Mouse (Mus musculus) G1E (cell line): ENCODE measurements around the gene Ubtf. TPM values are rescaled to one million over a fixed set of nuclear protein-coding genes. Genes with fewer than 3 reads are reported as not detected.

Experiments
- ATAC-seq: 2 replicates; pipeline ENCODE4 v1.8.0; 2016; ENCODE audit warnings: mild to moderate bottlenecking; ENCODE audit not compliant: insufficient number of reproducible peaks, poor library complexity, low FRiP score, severe bottlenecking; ENCODE audit errors: extremely low read depth
- DNase-seq: peaks from one replicate; pipeline ENCODE4 v3.0.0; 2012; ENCODE audit warnings: low spot score
- H3K27me3 ChIP-seq: 2 replicates; pipeline ENCODE4 v1.6.1; 2012; ENCODE audit warnings: mild to moderate bottlenecking, low read length, inconsistent platforms; ENCODE audit not compliant: insufficient read depth
- H3K36me3 ChIP-seq: replicated peaks from 2 replicates; pipeline ENCODE3; 2012; ENCODE audit warnings: mild to moderate bottlenecking, inconsistent platforms
- H3K4me1 ChIP-seq: 2 replicates; pipeline ENCODE4 v1.6.1; 2012; ENCODE audit warnings: low read depth, low read length, inconsistent platforms, mixed read lengths; ENCODE audit not compliant: insufficient read depth
- H3K4me3 ChIP-seq: 2 replicates; pipeline ENCODE4 v1.5.1; 2012; ENCODE audit warnings: low read depth, mild to moderate bottlenecking, inconsistent platforms, low read length, moderate library complexity, mixed read lengths
- H3K9me3 ChIP-seq: replicated peaks from 2 replicates; pipeline ENCODE4 v1.6.1; 2012; ENCODE audit warnings: inconsistent platforms
- CTCF ChIP-seq: IDR thresholded peaks from 2 replicates; pipeline ENCODE4 v1.5.1; 2012; ENCODE audit warnings: low read depth, low read length, inconsistent platforms, mixed read lengths
- GATA1 ChIP-seq: IDR thresholded peaks from 2 replicates; pipeline ENCODE4 v1.6.1; 2012; ENCODE audit warnings: borderline replicate concordance, low read length, inconsistent platforms, mixed read lengths
- GATA2 ChIP-seq: IDR thresholded peaks from 2 replicates; pipeline ENCODE4 v1.6.1; 2012; ENCODE audit warnings: low read depth, low read length, inconsistent platforms, borderline replicate concordance
- POLR2AphosphoS5 ChIP-seq: IDR thresholded peaks from 2 replicates; pipeline ENCODE4 v1.6.1; 2012; ENCODE audit warnings: low read depth, low read length, inconsistent platforms; ENCODE audit not compliant: insufficient replicate concordance
- TAL1 ChIP-seq: conservative IDR thresholded peaks from 2 replicates; pipeline ENCODE4 v1.6.1; 2012; ENCODE audit warnings: low read depth, low read length, inconsistent platforms, mixed read lengths
- polyA plus RNA-seq: library from polyadenylated mRNA; stranded (reverse); fragments of >175 nt; gene quantifications from 2 replicates; pipeline ENCODE4 v1.2.3, GENCODE M21; 2012
- total RNA-seq, 2 experiments: library from RNA; stranded (forward) in 1 of 2; stranded (reverse) in 1 of 2; fragments of 200-1000 nt in 1 of 2; fragments of >200 nt in 1 of 2; fragmentation: Nextera tagmentation in 1 of 2; gene quantifications; 2 replicates each; pipeline ENCODE4 v1.2.3; 2014 to 2017

The Ubtf gene
- total and polyA plus RNA-seq, 3 experiments, result 74.7 to 180 (median 151) TPM

- TF ChIP-seq TAL1 (no peak), GATA1 (no peak), POLR2AphosphoS5 (no peak), GATA2 (no peak), CTCF (no peak)
- DNase-seq, result peak; percentile 97
- H3K9me3 ChIP-seq, result no peaks in the 10 kb centered on the region
- peak within 1 kb of the TSS; percentile 88 for H3K4me3 ChIP-seq
- H3K4me1 ChIP-seq, result peaks cover 41% of the 10 kb centered on the region
- peak; percentile 88 for ATAC-seq
- peaks cover 34% of the 10 kb centered on the region for H3K36me3 ChIP-seq
- no peaks in the 10 kb centered on the region for H3K27me3 ChIP-seq
Measured at GRCm38 (mm10) chr11:102296491-102297472, 22.8 kb downstream of the Ubtf start, which contains the start of gene Atxn7l3. Gene Atxn7l3 (minus strand): TSS chr11:102296631.

DNA sequence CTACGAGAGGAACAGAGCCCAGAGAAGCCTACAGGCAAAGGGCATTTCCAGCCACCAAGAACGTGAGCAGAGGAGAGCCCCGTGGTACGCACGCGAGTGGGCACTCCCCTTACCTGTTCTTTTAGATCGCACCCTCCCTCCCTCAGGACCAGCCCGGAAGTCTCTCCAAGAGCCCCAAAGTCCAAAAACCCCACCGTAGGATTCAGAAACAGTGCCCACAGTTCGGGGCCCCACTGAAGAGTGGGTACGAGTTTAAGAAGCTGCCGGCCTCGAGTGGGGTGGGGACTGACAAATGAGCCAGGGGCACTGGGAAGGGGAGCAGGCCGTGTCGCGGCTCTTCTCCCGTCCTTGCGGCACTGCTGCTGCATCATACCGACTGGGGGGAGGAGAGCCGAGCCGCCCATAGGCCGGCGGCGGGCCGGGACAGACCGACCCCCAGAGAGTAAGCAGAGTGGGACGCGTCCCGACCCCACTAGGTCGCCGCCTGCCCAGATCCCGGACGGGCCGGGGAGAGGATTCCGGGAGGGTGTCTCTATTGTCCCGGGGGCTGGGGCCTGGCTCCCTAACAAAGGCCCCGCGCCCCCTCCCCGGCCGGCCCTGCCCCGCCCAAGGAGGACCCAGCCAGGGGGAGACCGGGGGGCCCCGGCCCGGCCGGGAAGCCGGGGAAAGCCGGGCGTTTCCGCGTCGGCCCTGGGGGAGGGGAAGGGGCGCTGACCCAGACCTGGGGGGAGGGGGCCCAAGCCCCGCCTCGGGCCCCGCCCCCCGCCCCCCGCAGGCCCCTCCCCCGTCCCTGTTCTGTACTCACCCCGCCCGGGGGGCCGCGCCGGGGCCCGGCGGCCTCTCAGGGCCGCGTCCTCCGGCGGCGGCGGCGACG, 23.7 kb downstream of the Ubtf start:
- Histone ChIP-seq H3K9me3 (no peaks in the 10 kb centered on the region), H3K36me3 (peaks cover 44% of the 10 kb centered on the region), H3K27me3 (no peaks in the 10 kb centered on the region), H3K4me1 (peaks cover 47% of the 10 kb centered on the region), H3K4me3 (peak overlapping the region; percentile 88)
- peak; percentile 90 for DNase-seq
- no peak for ATAC-seq
- TF ChIP-seq POLR2AphosphoS5 (no peak), TAL1 (no peak), CTCF (no peak), GATA1 (no peak), GATA2 (no peak)

DNA sequence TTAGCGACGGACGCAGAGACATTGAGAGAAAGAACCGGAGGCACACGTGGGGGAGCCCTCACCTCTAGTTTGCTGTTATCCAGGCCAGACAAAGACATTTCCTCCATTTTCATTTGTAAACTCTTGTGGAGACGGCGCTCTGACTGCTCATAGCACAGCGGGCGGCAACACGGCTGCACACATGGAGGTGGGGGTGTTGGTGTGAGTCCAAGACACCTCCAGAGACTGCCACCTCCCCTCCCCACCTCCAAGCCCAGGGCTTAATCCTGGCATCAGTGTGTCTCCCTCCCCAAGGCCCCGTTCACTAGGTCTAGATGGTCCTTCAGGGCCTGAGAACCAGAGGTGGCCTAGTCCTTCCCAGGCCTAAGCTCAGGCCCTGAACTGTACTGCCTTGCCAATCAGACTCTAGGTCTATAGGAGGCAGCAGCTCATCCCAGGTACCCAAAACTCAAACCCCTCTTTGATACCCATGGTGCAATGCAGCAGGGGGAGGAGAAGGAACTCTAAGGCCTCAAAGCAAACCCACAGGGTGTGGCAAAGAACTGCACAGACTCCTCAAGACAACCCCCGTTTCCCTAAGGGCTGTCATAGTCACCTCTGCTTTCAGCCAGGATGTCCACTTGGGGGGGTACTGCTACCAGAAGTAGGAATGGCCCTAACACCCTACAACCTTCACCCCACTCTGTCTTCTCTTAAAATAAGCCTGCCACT, 24.5 kb downstream of the Ubtf start:
- TF ChIP-seq CTCF (no peak), GATA1 (no peak), POLR2AphosphoS5 (no peak), TAL1 (no peak), GATA2 (no peak)
- Histone ChIP-seq H3K4me1 (peaks cover 55% of the 10 kb centered on the region), H3K36me3 (peaks cover 52% of the 10 kb centered on the region), H3K27me3 (no peaks in the 10 kb centered on the region), H3K4me3 (peak overlapping the region; percentile 88), H3K9me3 (no peaks in the 10 kb centered on the region)
- DNase-seq (peak; percentile 83), ATAC-seq (peak; percentile 46)

GRCm38 (mm10) chr11:102294416-102294815, 25.1 kb downstream of the Ubtf start:
- Histone ChIP-seq H3K4me1 (peaks cover 56% of the 10 kb centered on the region), H3K9me3 (no peaks in the 10 kb centered on the region), H3K36me3 (peaks cover 58% of the 10 kb centered on the region), H3K27me3 (no peaks in the 10 kb centered on the region), H3K4me3 (no peak overlapping the region; the same call in 1 of the 2 replicates)
- ATAC-seq (no peak), DNase-seq (no peak)
- TF ChIP-seq POLR2AphosphoS5, result no peak
- no peak for TF ChIP-seq TAL1
- no peak for TF ChIP-seq GATA2
- TF ChIP-seq GATA1, result no peak
- no peak for TF ChIP-seq CTCF

- Histone ChIP-seq H3K4me1 (peaks cover 56% of the 10 kb centered on the region), H3K36me3 (peaks cover 63% of the 10 kb centered on the region), H3K27me3 (no peaks in the 10 kb centered on the region), H3K9me3 (no peaks in the 10 kb centered on the region), H3K4me3 (no peak overlapping the region)
- DNase-seq (no peak), ATAC-seq (no peak)
- TF ChIP-seq TAL1, result no peak
- TF ChIP-seq GATA1, result no peak
- no peak for TF ChIP-seq POLR2AphosphoS5
- no peak for TF ChIP-seq CTCF
- no peak for TF ChIP-seq GATA2
Measured at GRCm38 (mm10) chr11:102293971-102294370, 25.6 kb downstream of the Ubtf start.
